Mouse (Mus musculus) forebrain, embryonic 15.5 days (tissue): ENCODE data around the gene Nmnat3. TPM values are rescaled to one million over a fixed set of nuclear protein-coding genes. Genes with fewer than 3 reads are reported as not detected.

Experiments
- ATAC-seq: fragments of 200-750 bp; cut with Nextera tagmentation; replicated peaks from 2 replicates; pipeline ENCODE4 v1.8.0; 2017; ENCODE audit warnings: mild to moderate bottlenecking, moderate TSS enrichment, moderate library complexity
- H3K27ac ChIP-seq: fragments of 300-500 bp; sonication (generic); replicated peaks from 2 replicates; pipeline ENCODE4 v1.5.1; 2015; ENCODE audit warnings: mild to moderate bottlenecking, inconsistent platforms
- H3K27me3 ChIP-seq: fragments of 300-500 bp; sonication (generic); 2 replicates; pipeline ENCODE4 v1.6.1; 2015; ENCODE audit warnings: inconsistent platforms
- H3K36me3 ChIP-seq: fragments of 300-500 bp; sonication (generic); 2 replicates; pipeline ENCODE4 v1.6.1; 2015; ENCODE audit warnings: mild to moderate bottlenecking, inconsistent platforms
- H3K4me1 ChIP-seq: fragments of 300-500 bp; sonication (generic); 2 replicates; pipeline ENCODE4 v1.6.1; 2015; ENCODE audit warnings: inconsistent platforms
- H3K4me2 ChIP-seq: fragments of 300-500 bp; sonication (generic); replicated peaks from 2 replicates; pipeline ENCODE4 v1.6.1; 2015; ENCODE audit warnings: mild to moderate bottlenecking, inconsistent platforms
- H3K4me3 ChIP-seq: fragments of 300-500 bp; sonication (generic); 2 replicates; pipeline ENCODE4 v1.5.1; 2015; ENCODE audit warnings: mild to moderate bottlenecking, inconsistent platforms
- H3K9ac ChIP-seq: fragments of 300-500 bp; sonication (generic); replicated peaks from 2 replicates; pipeline ENCODE4 v1.6.1; 2015; ENCODE audit warnings: mild to moderate bottlenecking, inconsistent platforms
- H3K9me3 ChIP-seq: fragments of 300-500 bp; sonication (generic); 2 replicates; pipeline ENCODE4 v1.6.1; 2016; ENCODE audit warnings: inconsistent platforms
- WGBS: fragments of 180-500 bp; shearing (Covaris S2); methylation state at CpG from one replicate; pipeline ENCODE4 v1.1.7; 2015; ENCODE audit warnings: mixed read lengths; 5-methylcytosine and 5-hydroxymethylcytosine counted together
- polyA plus RNA-seq: library from polyadenylated mRNA; unstranded; fragments of >200 nt; fragmentation: Nextera tagmentation; extraction: Ambion mirVana; gene quantifications from 2 replicates; pipeline ENCODE4 v1.2.1, GENCODE M21; 2015

Nmnat3 gene
- polyA plus RNA-seq, 1 experiment from 2014 or later = 2.5 TPM

- Histone ChIP-seq H3K9ac (no peak overlapping the region), H3K27ac (no peak overlapping the region), H3K36me3 (no peaks in the 10 kb centered on the region), H3K4me2 (no peak overlapping the region), H3K9me3 (no peaks in the 10 kb centered on the region), H3K27me3 (no peaks in the 10 kb centered on the region), H3K4me3 (no peak overlapping the region), H3K4me1 (peaks cover 7% of the 10 kb centered on the region)
- WGBS = 86% methylated on average over 7 of the region's 7 CpGs
- no peak for ATAC-seq
Measured at GRCm38 (mm10) chr9:98314059-98314650, 26.9 kb downstream of the Nmnat3 start.

GRCm38 (mm10) chr9:98317897-98318296 lies 30.7 kb downstream of the Nmnat3 start:
- ATAC-seq = no peak
- H3K36me3 ChIP-seq = no peaks in the 10 kb centered on the region
- H3K27ac ChIP-seq = no peak overlapping the region
- H3K4me1 ChIP-seq = peaks cover 7% of the 10 kb centered on the region
- H3K9me3 ChIP-seq = no peaks in the 10 kb centered on the region
- 70% methylated on average over 4 of the region's 4 CpGs for WGBS
- H3K4me2 ChIP-seq = no peak overlapping the region
- H3K27me3 ChIP-seq = no peaks in the 10 kb centered on the region
- H3K4me3 ChIP-seq = no peak overlapping the region
- H3K9ac ChIP-seq = no peak overlapping the region

DNA sequence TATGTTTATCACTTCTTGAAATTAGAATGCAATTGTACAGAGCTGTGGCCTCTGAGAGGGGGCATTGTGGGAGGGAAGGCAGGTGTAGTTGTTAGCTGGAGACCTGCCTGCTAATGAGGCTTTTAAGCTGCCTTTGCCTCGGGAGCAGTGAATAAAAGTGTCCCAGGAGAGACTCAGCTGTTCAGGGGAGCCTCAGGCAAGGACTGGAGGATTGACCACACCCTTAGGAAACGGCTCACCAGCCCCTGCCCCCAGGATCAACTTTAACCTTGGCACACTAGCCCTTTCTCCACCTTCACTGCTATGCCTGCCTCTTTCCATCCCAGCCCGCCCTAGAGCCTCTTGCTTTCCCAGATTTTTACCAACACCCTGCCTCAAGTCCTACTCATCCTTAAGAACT lies 31.6 kb downstream of the Nmnat3 start:
- no peak overlapping the region for H3K27ac ChIP-seq
- no peak overlapping the region for H3K4me3 ChIP-seq
- no peak for ATAC-seq
- peaks cover 7% of the 10 kb centered on the region for H3K4me1 ChIP-seq
- no peaks in the 10 kb centered on the region for H3K36me3 ChIP-seq
- H3K9me3 ChIP-seq = no peaks in the 10 kb centered on the region
- H3K9ac ChIP-seq = no peak overlapping the region
- no peak overlapping the region for H3K4me2 ChIP-seq
- H3K27me3 ChIP-seq = no peaks in the 10 kb centered on the region
- 47% methylated on average over 3 of the region's 3 CpGs for WGBS

DNA sequence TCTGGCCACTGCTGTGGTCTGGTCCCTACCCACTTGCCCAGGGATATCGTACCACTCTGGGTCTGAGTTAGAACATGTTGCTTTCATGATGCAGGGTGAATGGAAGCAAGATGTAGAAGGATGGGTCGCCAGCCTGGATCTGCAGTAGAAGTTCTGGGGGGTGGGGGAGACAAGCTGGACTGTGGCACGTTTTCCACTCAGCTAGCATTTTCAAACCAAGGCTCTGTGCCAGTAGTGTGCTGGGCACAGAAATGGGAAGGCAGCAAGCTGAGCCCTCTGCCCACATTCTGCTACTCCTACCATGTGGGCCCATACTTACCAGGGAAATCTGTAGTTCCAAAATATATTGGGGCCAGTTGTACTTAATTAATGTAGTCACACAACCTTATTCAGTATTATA lies 33.5 kb downstream of the Nmnat3 start:
- no peak overlapping the region for H3K4me2 ChIP-seq
- H3K4me3 ChIP-seq = no peak overlapping the region
- no peak overlapping the region for H3K9ac ChIP-seq
- no peaks in the 10 kb centered on the region for H3K27me3 ChIP-seq
- no peaks in the 10 kb centered on the region for H3K9me3 ChIP-seq
- H3K36me3 ChIP-seq = no peaks in the 10 kb centered on the region
- H3K4me1 ChIP-seq = peaks cover 7% of the 10 kb centered on the region
- ATAC-seq = no peak
- WGBS = 82% methylated on average over 3 of the region's 3 CpGs
- H3K27ac ChIP-seq = no peak overlapping the region

DNA sequence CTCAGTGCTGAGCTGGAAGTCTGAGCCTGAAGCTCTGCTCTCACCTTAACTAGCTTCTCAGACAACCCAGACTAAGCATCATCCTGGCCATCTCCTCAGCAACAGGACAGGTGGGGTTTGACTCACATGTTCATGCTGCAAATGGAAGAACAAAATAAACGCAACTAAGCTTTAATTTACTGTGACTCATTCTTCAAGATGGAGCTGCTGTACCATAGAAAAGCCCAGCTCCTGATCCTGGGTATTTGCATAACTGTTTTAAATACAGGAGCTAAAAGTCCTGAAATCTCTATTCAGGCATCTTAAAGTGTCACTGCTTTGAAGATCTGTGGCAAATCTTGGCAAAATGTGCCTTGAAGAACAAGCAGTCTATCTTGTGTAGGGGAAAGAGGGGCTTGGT lies 38.9 kb downstream of the Nmnat3 start:
- H3K4me3 ChIP-seq = no peak overlapping the region
- H3K9me3 ChIP-seq = no peaks in the 10 kb centered on the region
- peaks cover 16% of the 10 kb centered on the region for H3K4me1 ChIP-seq
- no peak overlapping the region for H3K9ac ChIP-seq
- no peak for ATAC-seq
- H3K36me3 ChIP-seq = no peaks in the 10 kb centered on the region
- 80% methylated on average over 1 of the region's 1 CpGs for WGBS
- H3K4me2 ChIP-seq = no peak overlapping the region
- no peaks in the 10 kb centered on the region for H3K27me3 ChIP-seq
- H3K27ac ChIP-seq = no peak overlapping the region

GRCm38 (mm10) chr9:98328415-98329176 lies 41.4 kb downstream of the Nmnat3 start:
- H3K9ac ChIP-seq = no peak overlapping the region
- no peak for ATAC-seq
- H3K27me3 ChIP-seq = no peaks in the 10 kb centered on the region
- no peak overlapping the region for H3K4me2 ChIP-seq
- H3K27ac ChIP-seq = no peak overlapping the region
- no peak overlapping the region for H3K4me3 ChIP-seq
- peaks cover 16% of the 10 kb centered on the region for H3K4me1 ChIP-seq
- H3K9me3 ChIP-seq = no peaks in the 10 kb centered on the region
- 54% methylated on average over 10 of the region's 10 CpGs for WGBS
- no peaks in the 10 kb centered on the region for H3K36me3 ChIP-seq

DNA sequence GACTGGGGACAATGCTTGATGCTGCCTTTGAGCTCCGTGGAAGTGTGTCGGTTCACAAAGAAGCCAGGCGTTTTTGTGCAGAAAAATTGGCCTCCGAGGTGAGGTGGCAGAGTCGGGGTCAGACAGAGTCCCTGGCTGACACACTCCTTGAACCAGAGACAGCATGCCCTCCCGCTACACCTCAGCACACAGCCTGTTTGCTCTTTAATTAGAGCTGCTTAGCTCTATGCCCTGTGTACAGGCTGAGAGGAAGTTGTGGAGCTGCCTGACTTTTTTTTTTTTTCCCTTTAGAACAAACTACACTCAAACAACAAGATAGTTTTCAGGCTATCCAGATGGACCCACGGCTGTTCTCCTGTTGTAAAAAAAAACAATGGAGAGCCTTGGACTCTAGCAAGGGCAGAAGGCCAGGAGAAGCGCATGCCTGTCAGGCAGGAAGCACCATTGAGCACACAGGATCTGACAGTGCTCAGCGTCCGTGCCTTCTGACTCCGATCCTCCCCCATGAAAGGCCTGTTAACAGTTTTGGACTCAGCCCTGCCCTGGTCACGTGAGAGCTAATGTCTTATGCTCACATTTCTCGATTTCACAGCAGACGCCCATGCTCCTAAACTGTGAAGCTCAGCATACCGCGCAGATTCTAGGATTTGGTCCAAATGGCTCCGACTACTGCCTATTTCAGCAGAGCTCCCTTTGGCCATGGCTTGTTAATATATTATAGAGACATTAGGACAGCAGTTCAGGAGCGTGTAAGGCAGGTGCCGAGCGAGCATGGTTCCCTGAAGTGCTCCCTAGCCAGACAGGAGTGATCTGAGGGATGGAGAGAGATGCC lies 42.3 kb downstream of the Nmnat3 start:
- Histone ChIP-seq H3K9me3 (no peaks in the 10 kb centered on the region), H3K4me1 (peaks cover 16% of the 10 kb centered on the region), H3K4me3 (no peak overlapping the region), H3K36me3 (no peaks in the 10 kb centered on the region), H3K4me2 (peak overlapping the region; percentile 17; the same call in 1 of the 2 replicates), H3K27me3 (no peaks in the 10 kb centered on the region), H3K9ac (no peak overlapping the region), H3K27ac (no peak overlapping the region; the same call in 1 of the 2 replicates)
- peak; percentile 57 for ATAC-seq
- WGBS = 32% methylated on average over 20 of the region's 20 CpGs

DNA sequence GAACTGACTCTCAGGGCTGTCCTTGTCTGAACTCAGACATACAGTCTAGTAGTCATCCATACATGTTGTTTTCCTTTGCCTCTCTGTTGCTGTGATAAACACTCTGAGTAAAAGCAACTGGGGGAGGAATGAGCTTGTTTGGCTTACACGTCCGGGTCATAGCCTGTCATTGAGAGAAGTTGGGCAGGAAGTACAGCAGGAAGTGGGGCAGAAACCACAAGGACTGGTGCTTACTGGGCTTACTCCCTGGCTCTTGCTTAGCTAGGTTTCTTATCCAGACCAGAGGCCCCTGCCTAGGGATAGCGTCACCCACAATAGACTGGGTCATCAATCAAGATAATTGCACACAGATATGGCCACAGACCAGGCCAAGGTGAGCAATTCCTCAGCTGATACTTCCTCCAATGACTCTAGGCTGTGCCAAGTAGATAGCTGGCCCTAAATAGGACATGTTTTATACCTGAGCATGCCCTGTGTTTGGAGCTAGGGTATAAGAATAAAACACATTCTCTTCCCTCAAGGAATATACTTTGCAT lies 46.1 kb downstream of the Nmnat3 start:
- H3K27ac ChIP-seq = no peak overlapping the region
- no peak overlapping the region for H3K4me3 ChIP-seq
- no peaks in the 10 kb centered on the region for H3K27me3 ChIP-seq
- ATAC-seq = no peak
- H3K4me2 ChIP-seq = no peak overlapping the region
- 89% methylated on average over 3 of the region's 3 CpGs for WGBS
- H3K9ac ChIP-seq = no peak overlapping the region
- H3K4me1 ChIP-seq = peaks cover 16% of the 10 kb centered on the region
- H3K36me3 ChIP-seq = no peaks in the 10 kb centered on the region
- H3K9me3 ChIP-seq = no peaks in the 10 kb centered on the region

GRCm38 (mm10) chr9:98337881-98338769 lies 50.9 kb downstream of the Nmnat3 start:
- H3K36me3 ChIP-seq = no peaks in the 10 kb centered on the region
- H3K4me1 ChIP-seq = no peaks in the 10 kb centered on the region
- no peaks in the 10 kb centered on the region for H3K9me3 ChIP-seq
- no peak overlapping the region for H3K4me2 ChIP-seq
- H3K9ac ChIP-seq = no peak overlapping the region
- H3K27me3 ChIP-seq = no peaks in the 10 kb centered on the region
- 75% methylated on average over 15 of the region's 15 CpGs for WGBS
- no peak overlapping the region for H3K4me3 ChIP-seq
- no peak for ATAC-seq
- H3K27ac ChIP-seq = no peak overlapping the region

GRCm38 (mm10) chr9:98339971-98340370 lies 52.7 kb downstream of the Nmnat3 start:
- H3K4me1 ChIP-seq = no peaks in the 10 kb centered on the region
- H3K27ac ChIP-seq = no peak overlapping the region
- WGBS = 63% methylated on average over 4 of the region's 4 CpGs
- H3K9me3 ChIP-seq = no peaks in the 10 kb centered on the region
- no peak overlapping the region for H3K4me2 ChIP-seq
- no peak overlapping the region for H3K9ac ChIP-seq
- no peak overlapping the region for H3K4me3 ChIP-seq
- H3K27me3 ChIP-seq = no peaks in the 10 kb centered on the region
- H3K36me3 ChIP-seq = no peaks in the 10 kb centered on the region
- ATAC-seq = no peak

DNA sequence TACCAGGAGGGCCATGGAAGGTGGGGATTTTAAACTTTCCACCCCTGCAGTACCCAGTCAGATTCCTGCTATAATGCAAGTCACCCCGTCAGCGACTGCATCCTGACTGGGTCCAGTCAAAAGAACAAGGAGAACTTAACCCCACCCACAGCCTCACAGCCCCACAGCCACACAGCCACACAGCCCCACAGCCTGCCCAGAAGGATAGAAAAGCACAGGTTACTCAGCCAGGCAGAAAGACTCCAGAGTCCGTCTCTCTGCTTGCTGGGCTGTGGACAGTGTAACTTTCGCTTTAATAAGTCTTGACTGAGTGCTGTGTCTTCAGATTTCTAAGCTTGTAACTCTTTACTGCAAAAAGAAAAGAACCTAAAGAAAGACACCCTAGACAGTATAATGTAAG lies 53.2 kb downstream of the Nmnat3 start:
- Histone ChIP-seq H3K4me1 (no peaks in the 10 kb centered on the region), H3K9ac (no peak overlapping the region), H3K27me3 (no peaks in the 10 kb centered on the region), H3K36me3 (no peaks in the 10 kb centered on the region), H3K4me3 (no peak overlapping the region), H3K9me3 (no peaks in the 10 kb centered on the region), H3K4me2 (no peak overlapping the region), H3K27ac (no peak overlapping the region)
- no peak for ATAC-seq
- WGBS = 63% methylated on average over 4 of the region's 4 CpGs
